Mouse (Mus musculus): ENCODE results near the gene Helb. TPM values are rescaled to one million over a fixed set of nuclear protein-coding genes. Genes with fewer than 3 reads are reported as not detected.

Helb gene
- polyA plus RNA-seq (2014; fragmentation: Nextera tagmentation; extraction: Ambion mirVana), result 3.9 and 4.1 TPM in 2 replicates

DNA sequence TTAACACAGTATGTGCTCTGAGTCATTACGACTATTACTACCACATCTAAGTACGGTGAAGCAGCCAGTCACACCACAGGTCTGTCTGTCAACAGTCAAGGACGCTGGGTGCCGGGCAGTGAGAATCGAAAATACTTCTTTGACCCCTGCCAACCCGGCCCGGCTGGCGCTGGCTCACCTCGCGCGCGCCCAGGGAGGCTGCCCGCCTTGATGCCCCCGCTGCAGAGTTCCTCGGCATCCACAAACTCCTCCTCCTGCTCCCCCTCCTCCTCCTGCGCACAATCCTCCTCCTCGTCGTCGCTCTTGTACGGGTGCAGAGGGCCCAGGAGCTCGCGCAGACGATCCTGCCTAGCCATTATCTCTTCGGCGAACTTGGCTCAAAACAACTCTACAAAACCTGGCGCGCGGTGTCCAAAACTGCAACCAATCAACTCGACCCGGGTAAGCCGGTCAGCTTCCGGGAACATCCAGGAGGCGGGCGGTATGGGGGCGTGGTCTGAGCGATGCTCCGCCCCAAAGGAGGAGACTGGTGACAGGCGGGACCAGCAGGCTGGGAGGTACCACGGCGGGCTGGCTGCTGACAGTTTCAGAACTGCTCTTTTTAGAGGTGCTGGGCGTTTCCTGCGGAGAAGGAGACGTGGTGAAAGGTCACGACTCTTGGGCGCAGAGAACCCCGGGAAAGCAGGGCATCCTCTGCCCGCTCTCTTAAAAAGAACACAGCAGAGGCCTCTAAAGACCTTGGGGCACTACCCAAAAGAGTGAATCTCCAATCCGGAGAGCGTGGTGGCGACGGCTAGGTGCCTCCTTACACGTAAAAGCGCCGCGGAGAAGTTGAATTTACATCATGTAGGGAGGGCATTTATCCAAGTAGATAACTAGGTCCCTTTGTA lies at the start of gene Helb:
Gene Helb, minus strand, starts transcription at position 481 of the 890 bp plus-strand sequence.
- Histone ChIP-seq H3K9me3 (ENCODE audit: control insufficient read depth, low read length) (no peaks in the 10 kb centered on the region), H3K4me3 (ENCODE audit: low read depth, low read length) (peak within 1 kb of the TSS; percentile 74), H3K9ac (ENCODE audit: low read depth, low read length) (peak within 1 kb of the TSS; percentile 61), H3K27me3 (ENCODE audit: control insufficient read depth, insufficient read depth, low read length) (no peaks in the 10 kb centered on the region), H3K27ac (ENCODE audit: low read depth, low read length) (0 out of 2 replicates have a peak within 1 kb of the TSS, but pooled peaks have one; percentile 51), H3K36me3 (ENCODE audit: control insufficient read depth, insufficient read depth, low read length) (no peaks in the 10 kb centered on the region), H3K4me1 (replicated peaks; ENCODE audit: control insufficient read depth, insufficient read depth, low read length) (no peaks in the 10 kb centered on the region), H3K4me2 (replicated peaks; ENCODE audit: low read depth, low read length) (peak within 1 kb of the TSS; percentile 89)
- peak; percentile 99 for ATAC-seq (ENCODE audit: low FRiP score)
- DNase-seq (ENCODE audit: low spot score), result peak; percentile 98
- under 1% methylated on average over 55 of the region's 55 CpGs for WGBS

DNA sequence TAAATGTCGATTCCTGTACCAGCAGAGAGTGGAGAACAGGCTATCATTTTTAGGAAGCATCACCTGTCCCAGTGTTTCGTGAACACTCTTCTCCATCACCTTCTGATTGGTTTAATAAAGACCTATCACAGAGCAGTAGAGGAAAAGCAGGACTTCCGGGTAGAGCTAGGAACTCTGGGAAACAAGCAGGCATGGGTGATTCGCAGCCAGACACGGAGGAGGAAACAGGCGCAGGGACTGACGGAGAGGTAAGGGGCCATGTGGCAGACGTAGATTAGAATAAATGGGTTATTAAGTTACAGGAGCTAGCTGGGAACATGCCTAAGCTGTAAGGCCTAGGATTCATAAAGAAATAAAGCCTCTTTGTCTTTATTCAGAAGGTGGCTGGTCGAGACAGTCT lies 47.7 kb upstream of the Helb start:
- no peaks in the 10 kb centered on the region for H3K4me1 ChIP-seq (replicated peaks; ENCODE audit: control insufficient read depth, insufficient read depth, low read length)
- ATAC-seq (ENCODE audit: low FRiP score) (no peak), DNase-seq (ENCODE audit: low spot score) (no peak)
- no peak overlapping the region for H3K4me3 ChIP-seq (ENCODE audit: low read depth, low read length)
- H3K4me2 ChIP-seq (replicated peaks; ENCODE audit: low read depth, low read length), result no peak overlapping the region
- no peaks in the 10 kb centered on the region for H3K27me3 ChIP-seq (ENCODE audit: control insufficient read depth, insufficient read depth, low read length)
- H3K9me3 ChIP-seq (ENCODE audit: control insufficient read depth, low read length), result no peaks in the 10 kb centered on the region
- no peaks in the 10 kb centered on the region for H3K36me3 ChIP-seq (ENCODE audit: control insufficient read depth, insufficient read depth, low read length)
- WGBS, result 90% methylated on average over 9 of the region's 9 CpGs
- no peak overlapping the region for H3K9ac ChIP-seq (ENCODE audit: low read depth, low read length)
- no peak overlapping the region for H3K27ac ChIP-seq (ENCODE audit: low read depth, low read length)

DNA sequence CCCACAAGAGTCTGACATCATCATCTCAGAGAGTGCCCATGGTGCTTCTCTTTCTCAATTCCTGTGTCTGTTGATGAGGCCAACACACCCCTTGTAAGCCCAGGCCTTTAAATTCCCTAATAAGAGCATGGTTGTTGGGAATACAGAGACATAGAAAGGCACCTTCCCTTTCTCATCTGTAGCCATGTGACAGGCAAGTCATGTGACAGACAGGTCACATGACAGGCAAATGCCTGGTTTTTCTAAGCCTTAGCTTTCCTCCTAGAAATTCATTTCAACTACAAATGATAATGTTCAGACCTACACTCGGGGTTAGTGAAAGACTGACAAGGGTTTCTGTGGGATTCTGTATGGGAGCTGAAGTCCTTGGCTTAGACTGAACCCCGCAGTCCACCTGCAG lies 41.1 kb upstream of the Helb start:
- H3K4me3 ChIP-seq (ENCODE audit: low read depth, low read length), result no peak overlapping the region
- 88% methylated on average over 2 of the region's 2 CpGs for WGBS
- no peak overlapping the region for H3K27ac ChIP-seq (ENCODE audit: low read depth, low read length)
- DNase-seq (ENCODE audit: low spot score), result no peak
- no peaks in the 10 kb centered on the region for H3K36me3 ChIP-seq (ENCODE audit: control insufficient read depth, insufficient read depth, low read length)
- no peaks in the 10 kb centered on the region for H3K27me3 ChIP-seq (ENCODE audit: control insufficient read depth, insufficient read depth, low read length)
- no peak for ATAC-seq (ENCODE audit: low FRiP score)
- no peak overlapping the region for H3K4me2 ChIP-seq (replicated peaks; ENCODE audit: low read depth, low read length)
- no peak overlapping the region for H3K9ac ChIP-seq (ENCODE audit: low read depth, low read length)
- H3K4me1 ChIP-seq (replicated peaks; ENCODE audit: control insufficient read depth, insufficient read depth, low read length), result no peaks in the 10 kb centered on the region
- no peaks in the 10 kb centered on the region for H3K9me3 ChIP-seq (ENCODE audit: control insufficient read depth, low read length)

DNA sequence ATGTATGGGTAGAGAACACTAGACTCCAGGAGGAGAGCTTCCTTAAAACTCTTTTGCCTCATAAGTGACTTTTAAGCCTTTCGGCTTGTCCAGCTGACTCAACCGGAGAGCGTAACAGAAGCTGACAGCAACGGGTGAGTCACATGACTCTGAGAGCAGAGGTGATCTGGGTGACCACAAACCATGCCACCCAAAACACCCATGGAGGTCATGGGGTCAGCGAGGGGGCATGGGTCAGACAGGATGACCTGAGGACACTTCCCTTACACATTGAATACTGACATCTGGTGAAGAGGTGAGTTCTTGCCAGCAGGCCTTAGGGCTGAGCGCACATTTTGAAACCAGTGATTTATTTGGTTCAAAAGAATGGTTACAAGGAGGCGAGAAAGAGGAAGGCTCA lies 38.9 kb upstream of the Helb start:
- Histone ChIP-seq H3K4me1 (replicated peaks; ENCODE audit: control insufficient read depth, insufficient read depth, low read length) (no peaks in the 10 kb centered on the region), H3K4me2 (replicated peaks; ENCODE audit: low read depth, low read length) (no peak overlapping the region), H3K9ac (ENCODE audit: low read depth, low read length) (no peak overlapping the region), H3K4me3 (ENCODE audit: low read depth, low read length) (no peak overlapping the region), H3K27ac (ENCODE audit: low read depth, low read length) (no peak overlapping the region), H3K36me3 (ENCODE audit: control insufficient read depth, insufficient read depth, low read length) (no peaks in the 10 kb centered on the region), H3K9me3 (ENCODE audit: control insufficient read depth, low read length) (no peaks in the 10 kb centered on the region), H3K27me3 (ENCODE audit: control insufficient read depth, insufficient read depth, low read length) (no peaks in the 10 kb centered on the region)
- ATAC-seq (ENCODE audit: low FRiP score), result no peak
- WGBS, result 87% methylated on average over 7 of the region's 7 CpGs
- DNase-seq (ENCODE audit: low spot score), result no peak

DNA sequence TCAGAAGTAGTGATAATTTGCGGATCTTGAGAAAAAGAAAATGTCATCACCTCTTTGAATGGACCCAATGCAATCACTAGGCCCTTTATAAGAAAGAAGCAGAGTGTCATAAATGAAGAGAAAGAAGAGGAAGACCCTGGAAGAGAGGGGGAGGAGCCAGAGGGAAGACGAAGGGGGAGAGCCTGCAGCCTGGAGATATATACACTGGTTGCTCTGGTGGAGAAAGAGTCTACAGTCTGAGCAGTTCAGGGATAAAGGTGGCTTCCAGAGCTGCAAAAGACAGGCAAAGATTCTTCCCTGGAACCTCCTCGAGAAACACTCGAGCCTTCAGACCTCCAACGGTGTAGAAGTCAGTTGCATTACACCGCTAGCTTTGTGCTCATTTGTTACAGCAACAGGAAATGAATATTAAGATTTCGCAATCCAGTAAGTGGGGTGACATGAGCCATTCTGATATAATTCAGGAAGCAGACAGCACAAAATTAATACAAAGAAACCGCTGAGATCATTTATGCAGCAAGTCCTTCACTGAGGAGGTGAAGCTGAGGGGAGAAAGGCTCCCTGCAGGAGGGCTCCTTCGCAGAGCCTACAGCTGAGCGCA lies 28.2 kb upstream of the Helb start:
- ATAC-seq (ENCODE audit: low FRiP score) (no peak), DNase-seq (ENCODE audit: low spot score) (no peak)
- Histone ChIP-seq H3K9ac (ENCODE audit: low read depth, low read length) (no peak overlapping the region), H3K36me3 (ENCODE audit: control insufficient read depth, insufficient read depth, low read length) (no peaks in the 10 kb centered on the region), H3K4me3 (ENCODE audit: low read depth, low read length) (no peak overlapping the region), H3K27me3 (ENCODE audit: control insufficient read depth, insufficient read depth, low read length) (no peaks in the 10 kb centered on the region), H3K4me1 (replicated peaks; ENCODE audit: control insufficient read depth, insufficient read depth, low read length) (no peaks in the 10 kb centered on the region), H3K4me2 (replicated peaks; ENCODE audit: low read depth, low read length) (no peak overlapping the region), H3K27ac (ENCODE audit: low read depth, low read length) (no peak overlapping the region), H3K9me3 (ENCODE audit: control insufficient read depth, low read length) (peaks cover 11% of the 10 kb centered on the region; the same call in 1 of the 2 replicates)
- 74% methylated on average over 10 of the region's 10 CpGs for WGBS

DNA sequence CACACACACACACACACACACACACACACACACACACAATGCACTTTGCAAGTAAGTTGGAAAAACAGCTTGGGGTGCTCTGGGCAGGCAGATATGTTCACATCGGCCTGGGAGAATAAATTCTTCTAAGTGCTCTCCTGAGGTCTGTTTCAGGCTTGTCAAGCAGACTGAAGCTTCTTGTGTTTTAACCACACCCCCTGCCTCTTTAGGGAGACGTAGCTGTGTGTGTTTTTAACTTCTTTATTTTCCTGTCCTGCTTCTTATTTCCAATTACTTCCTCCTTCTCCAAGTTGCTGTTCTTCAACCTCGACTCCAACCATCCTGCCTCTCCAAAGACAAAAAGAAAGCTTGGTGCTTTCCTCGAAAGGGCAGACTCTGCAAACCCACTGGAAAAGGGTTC lies 27.4 kb upstream of the Helb start:
- H3K9ac ChIP-seq (ENCODE audit: low read depth, low read length), result no peak overlapping the region
- 75% methylated on average over 4 of the region's 4 CpGs for WGBS
- no peak overlapping the region for H3K4me3 ChIP-seq (ENCODE audit: low read depth, low read length)
- no peaks in the 10 kb centered on the region for H3K4me1 ChIP-seq (replicated peaks; ENCODE audit: control insufficient read depth, insufficient read depth, low read length)
- DNase-seq (ENCODE audit: low spot score) (no peak), ATAC-seq (ENCODE audit: low FRiP score) (no peak)
- H3K27me3 ChIP-seq (ENCODE audit: control insufficient read depth, insufficient read depth, low read length), result no peaks in the 10 kb centered on the region
- H3K36me3 ChIP-seq (ENCODE audit: control insufficient read depth, insufficient read depth, low read length), result no peaks in the 10 kb centered on the region
- H3K9me3 ChIP-seq (ENCODE audit: control insufficient read depth, low read length), result peaks cover 11% of the 10 kb centered on the region; the same call in 1 of the 2 replicates
- H3K27ac ChIP-seq (ENCODE audit: low read depth, low read length), result no peak overlapping the region
- no peak overlapping the region for H3K4me2 ChIP-seq (replicated peaks; ENCODE audit: low read depth, low read length)

DNA sequence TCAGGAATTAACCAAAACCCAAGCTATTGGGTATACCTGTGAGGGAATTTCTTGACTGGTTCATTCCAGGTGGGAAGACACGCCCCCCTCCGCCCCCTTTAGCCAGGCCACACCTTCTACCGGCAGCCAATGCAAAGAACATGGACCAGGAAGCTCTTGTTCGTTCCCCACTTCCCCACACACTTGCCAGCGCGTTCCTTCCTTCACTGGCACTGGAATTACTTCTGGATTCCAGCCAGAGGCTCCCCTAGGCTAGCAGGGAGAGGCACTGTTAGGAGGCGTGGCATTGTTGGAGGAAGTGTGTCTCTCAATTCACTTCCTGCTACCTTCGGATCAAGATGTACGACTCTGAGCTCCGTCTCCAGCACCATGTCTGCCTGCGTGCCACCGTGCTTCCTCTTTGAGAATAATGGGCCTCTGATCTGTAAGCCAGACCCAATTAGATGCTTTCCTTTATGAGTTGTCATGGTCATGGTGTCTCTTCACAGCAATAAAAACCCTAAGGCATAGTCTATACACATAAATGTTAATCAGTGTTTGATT lies 23.3 kb upstream of the Helb start:
- Histone ChIP-seq H3K27ac (ENCODE audit: low read depth, low read length) (no peak overlapping the region), H3K4me2 (replicated peaks; ENCODE audit: low read depth, low read length) (no peak overlapping the region), H3K4me1 (replicated peaks; ENCODE audit: control insufficient read depth, insufficient read depth, low read length) (no peaks in the 10 kb centered on the region), H3K9me3 (ENCODE audit: control insufficient read depth, low read length) (no peaks in the 10 kb centered on the region), H3K9ac (ENCODE audit: low read depth, low read length) (no peak overlapping the region), H3K27me3 (ENCODE audit: control insufficient read depth, insufficient read depth, low read length) (no peaks in the 10 kb centered on the region), H3K4me3 (ENCODE audit: low read depth, low read length) (no peak overlapping the region), H3K36me3 (ENCODE audit: control insufficient read depth, insufficient read depth, low read length) (no peaks in the 10 kb centered on the region)
- 93% methylated on average over 12 of the region's 12 CpGs for WGBS
- no peak for ATAC-seq (ENCODE audit: low FRiP score)
- no peak for DNase-seq (ENCODE audit: low spot score)

DNA sequence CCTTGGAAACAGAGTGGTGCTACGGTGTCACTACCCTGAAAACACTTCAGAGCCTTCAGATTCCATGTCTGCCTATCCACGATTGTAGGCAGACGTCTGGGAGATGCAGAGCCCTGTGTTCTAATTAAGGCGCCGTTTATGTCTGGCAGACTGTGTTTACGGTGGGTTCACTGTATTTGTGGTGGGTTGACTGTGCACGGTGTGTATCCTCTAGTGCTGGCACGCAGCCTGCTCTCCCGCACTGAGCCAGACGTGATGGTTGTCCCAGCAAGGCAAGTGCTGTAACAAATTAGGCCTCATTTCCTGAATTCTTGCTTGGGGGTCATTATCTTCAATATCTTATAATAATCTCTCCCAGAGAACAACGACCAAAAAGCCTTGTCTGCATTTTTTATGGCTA lies 20.9 kb upstream of the Helb start:
- ATAC-seq (ENCODE audit: low FRiP score) (no peak), DNase-seq (ENCODE audit: low spot score) (no peak)
- Histone ChIP-seq H3K9me3 (ENCODE audit: control insufficient read depth, low read length) (no peaks in the 10 kb centered on the region), H3K4me1 (replicated peaks; ENCODE audit: control insufficient read depth, insufficient read depth, low read length) (no peaks in the 10 kb centered on the region), H3K9ac (ENCODE audit: low read depth, low read length) (no peak overlapping the region), H3K27ac (ENCODE audit: low read depth, low read length) (no peak overlapping the region), H3K4me2 (replicated peaks; ENCODE audit: low read depth, low read length) (no peak overlapping the region), H3K27me3 (ENCODE audit: control insufficient read depth, insufficient read depth, low read length) (no peaks in the 10 kb centered on the region), H3K36me3 (ENCODE audit: control insufficient read depth, insufficient read depth, low read length) (no peaks in the 10 kb centered on the region), H3K4me3 (ENCODE audit: low read depth, low read length) (no peak overlapping the region)
- 82% methylated on average over 11 of the region's 11 CpGs for WGBS

Data from hindbrain, embryonic 11.5 days (tissue).